Mouse (Mus musculus) testis, postnatal 14 days (tissue): Measurements from ENCODE around the gene B230217C12Rik.

Experiments
- DNase-seq: peaks from one replicate; pipeline ENCODE4 v3.0.0; 2021; ENCODE audit warnings: low spot score

The B230217C12Rik gene

DNA sequence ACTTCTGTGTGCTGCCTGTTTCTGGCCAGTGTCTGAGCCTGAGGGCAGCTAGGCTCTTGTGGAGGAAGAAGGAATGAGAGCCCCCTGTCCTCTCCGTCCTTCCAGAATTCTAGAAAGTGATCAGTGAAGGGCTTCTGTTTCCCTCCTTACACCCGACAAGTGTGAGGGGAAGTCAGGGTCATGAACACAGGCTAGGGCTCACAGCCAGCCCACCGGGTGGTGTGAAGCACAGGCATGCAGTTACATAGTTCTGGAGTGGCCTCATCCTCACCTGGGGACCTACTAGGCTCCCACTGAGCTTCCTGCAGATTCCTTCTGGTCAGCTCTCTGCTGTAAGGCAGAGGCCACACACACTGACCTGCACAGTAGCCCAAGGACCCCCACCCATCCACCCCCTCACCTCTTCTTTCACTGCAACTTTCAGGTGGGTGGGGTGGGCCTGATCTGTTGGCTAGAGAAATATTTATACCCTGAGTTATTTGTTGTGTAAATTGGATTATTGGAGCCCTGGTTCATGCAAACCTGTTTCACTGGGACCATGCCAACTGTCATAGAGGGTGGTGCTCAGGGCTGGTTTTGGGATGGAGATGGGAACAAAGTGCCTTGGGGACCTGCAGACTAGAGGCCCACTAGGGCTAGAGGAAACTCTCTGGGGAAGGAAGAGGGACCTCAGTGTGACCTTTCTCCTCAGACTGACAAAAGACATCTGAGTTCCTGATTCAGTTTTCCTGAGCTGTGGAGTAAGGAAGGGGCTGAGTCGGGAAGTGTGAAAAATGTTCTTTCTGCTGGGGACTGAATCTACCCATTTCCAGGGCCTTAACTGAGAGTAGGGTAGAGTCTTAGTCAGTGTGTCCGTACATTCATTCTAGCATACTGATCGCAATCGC, 31.1 kb upstream of the B230217C12Rik start:
- DNase-seq = no peak

DNA sequence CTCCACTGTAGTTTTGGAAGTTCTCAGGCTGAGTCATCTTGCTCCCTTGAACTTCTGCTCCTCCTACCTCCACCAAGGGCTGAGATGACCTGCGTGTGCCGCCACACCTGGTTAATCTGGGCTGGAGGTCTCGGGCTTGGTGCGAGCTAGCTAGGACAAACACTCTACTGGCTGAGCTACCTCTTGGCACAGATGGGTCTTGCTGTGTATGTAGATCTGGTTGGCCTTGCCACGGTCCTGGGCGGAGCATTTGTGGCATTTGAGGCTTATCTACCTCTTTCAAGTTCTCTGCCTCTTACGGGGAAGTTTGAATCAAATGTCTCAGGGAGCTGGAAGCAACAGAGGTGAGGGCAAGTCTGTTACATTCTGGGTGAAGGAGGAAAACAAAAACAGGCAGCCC, 30.2 kb upstream of the B230217C12Rik start:
- no peak for DNase-seq

DNA sequence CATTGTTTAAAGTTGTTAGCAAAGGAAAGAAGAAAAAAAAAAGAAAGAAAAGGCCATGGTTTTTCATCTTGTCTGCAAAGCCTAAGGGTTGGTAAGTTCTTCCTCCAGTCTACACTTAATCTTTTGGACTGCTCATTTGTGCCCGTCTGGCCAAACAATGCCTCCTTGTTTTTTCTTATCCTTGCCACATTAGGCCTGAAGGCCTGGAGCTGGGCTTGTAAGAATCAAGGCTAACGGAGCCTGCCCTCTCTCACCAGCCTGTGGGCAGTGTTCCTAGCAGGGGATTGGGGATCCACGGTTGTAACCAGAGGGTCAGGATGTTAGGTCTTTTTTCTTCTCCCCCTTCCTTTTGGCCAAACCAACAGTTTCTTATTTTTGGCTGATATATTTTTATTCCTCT, 29.6 kb upstream of the B230217C12Rik start:
- DNase-seq = peak; percentile 50

DNA sequence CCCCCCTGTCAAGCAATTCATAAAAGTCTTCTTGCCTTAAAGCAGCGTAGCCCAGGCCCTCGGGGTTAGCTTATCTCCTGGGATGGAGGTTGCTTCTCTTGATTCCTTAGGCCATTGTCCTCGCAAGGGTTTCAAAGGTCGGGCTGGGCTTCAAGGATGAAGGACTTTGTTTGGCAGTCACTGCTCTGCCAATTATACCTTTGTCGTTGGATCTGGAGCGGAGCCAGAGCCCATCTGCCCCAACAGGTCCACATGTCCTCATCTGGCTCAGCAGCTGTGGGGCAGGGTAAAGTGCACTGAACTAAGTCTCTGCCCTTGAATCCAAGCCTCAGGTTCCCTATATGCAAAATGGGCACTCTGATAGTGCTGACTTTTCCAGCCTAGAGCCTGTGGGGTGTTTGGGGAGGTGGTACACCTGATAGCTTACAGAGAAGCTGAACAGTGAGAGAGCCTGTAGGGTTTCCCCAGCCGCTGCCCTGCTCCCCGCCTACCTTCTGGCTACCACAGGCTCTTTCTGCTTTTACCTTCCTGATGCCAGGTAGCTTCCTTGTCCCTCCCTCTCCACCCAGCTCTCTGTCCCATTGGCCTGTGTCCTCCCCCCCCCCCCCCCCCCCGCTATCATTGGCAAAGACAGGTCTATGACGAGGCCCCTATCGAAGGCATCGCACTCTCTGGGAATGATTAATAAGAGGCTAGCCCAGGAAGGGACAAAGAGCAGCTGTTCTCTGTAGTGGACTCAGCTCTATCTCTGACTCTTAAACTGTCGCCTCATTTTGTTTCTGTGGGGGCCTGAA, 28.8 kb upstream of the B230217C12Rik start:
- DNase-seq = no peak

DNA sequence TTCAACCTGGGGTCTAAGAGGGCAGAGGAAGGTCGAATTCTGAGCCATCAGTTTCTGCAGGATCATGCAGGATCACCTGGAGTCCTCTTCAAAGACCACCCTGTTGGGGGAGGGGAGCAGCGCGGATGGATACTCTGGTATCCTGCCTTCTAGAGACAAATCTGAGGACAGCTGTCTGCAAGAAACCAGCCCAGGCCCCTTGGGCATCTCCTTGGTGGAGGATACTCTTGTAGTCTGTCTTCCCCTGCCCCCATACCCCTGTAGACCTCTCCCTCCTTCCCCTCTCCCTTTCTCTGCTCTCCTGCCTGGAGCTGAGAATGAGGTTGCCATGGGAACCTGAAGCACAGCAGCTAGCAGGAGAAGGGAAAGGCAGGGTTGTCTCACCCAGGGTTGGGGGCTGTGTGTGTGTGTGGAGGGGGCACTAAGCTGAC, 28.1 kb upstream of the B230217C12Rik start:
- no peak for DNase-seq

DNA sequence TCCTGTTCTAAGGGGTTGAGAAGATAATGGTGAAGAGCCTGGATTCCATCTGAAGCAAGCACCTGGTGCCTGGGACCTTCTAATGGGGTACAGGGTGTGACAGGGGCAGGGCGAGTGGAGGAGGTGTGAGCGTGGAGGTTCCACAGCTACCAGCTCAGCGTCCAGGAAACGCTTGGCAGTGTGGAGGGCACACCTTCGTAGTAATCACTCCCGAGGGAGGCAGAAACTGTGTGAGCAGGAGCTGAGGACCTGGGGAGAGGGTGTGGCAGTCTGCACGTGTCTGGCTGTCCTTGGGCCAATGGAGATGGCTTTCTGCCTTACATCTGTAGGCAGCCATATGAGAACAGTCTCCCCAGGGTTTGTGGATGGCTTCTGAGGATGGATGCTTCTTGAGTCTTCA, 27.5 kb upstream of the B230217C12Rik start:
- no peak for DNase-seq

DNA sequence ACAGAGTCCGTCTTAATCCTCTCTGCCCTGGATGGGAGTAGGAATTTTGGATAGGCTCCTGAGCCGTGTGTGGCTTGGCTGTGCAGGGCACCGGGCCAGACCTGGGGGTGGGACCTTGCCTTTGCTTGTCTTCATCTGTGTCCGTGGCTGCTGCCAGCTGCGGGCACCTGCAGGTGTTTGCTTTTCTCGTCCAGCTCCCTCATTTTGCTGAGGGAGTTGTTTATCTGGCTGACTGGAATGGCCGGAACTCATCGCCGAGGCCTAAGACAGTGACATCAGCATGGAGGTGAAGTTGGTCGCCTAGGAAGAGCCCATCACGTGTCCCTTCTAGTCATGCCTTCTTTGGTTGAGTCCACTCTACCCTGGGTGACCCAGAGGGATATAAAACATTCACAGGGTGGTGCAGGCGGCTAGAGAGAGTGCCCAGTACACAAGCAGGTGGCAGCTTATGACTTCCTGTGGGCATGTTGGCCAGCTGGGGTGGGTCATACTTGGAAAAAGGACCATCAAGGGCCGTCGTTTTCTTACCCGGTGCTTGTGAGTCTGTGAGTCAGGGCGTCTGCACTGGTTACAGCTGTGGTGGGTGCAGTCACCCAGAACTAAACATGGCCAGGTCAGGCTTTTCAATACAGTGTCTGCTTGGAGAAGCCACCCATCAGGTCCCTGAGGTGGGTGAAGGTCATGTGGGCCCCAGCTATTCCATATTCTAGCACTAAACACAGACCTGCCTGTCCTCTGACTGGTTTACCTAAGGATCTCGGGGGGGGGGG, 26.6 kb upstream of the B230217C12Rik start:
- DNase-seq = no peak

DNA sequence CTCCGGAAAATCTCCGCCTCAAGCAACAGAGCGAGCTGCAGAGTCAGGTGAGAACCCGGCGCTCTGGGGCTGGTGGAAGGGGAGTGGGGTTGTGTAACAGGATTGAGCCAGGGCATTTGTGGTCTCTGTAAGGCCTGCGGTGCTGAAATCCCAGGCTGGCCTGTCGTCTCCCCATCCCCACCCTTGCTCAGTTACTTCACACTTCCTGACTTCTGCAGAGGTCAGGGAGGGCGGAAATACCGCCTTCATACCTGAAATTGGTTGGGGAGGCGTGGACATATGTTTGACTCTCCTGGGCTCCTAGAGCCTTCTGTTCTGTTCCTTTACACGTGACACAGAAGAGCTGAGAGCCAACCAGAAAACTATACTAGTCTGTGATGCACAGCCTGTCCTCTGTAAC, 24.8 kb upstream of the B230217C12Rik start:
- DNase-seq = no peak

DNA sequence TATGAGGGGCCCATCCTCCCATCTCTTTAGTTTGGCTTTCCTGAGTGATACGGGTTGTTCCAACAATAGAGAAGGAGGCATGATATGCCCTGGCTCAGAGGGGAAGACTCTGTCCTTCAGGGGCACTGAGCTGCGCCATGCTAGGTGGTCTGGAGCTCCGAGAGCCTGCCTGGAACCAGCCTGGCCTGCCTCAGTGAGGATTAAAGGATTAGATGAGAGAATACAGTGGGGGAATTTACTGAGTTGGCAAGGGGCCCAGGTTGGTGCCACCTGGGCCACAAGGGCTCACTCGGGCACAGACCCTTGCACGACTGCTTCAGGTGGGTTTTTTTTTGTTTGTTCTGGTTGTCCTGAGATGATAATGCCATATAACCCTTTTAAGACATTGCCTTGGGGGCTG, 24.4 kb upstream of the B230217C12Rik start:
- DNase-seq = no peak

DNA sequence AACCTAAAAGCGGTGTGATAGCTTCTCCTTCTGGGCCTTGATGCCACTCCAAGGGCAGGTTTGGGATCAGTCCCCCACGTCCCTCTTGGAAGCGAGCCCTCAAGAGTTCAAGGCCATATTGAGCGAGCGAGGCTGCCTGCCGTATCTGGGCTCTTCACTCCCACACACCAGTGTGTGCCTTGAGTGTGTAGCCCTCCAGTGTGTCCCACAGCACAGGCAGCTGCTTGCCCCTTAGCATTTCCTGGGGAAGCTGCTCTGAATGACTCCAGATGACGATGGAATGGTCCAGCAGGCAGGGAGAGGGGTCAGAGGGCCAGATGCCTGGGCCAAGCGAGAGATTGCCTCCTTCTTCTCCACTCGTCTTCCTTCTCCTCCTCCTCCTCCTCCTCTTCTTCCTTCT, 23.7 kb upstream of the B230217C12Rik start:
- DNase-seq = peak; percentile 74

DNA sequence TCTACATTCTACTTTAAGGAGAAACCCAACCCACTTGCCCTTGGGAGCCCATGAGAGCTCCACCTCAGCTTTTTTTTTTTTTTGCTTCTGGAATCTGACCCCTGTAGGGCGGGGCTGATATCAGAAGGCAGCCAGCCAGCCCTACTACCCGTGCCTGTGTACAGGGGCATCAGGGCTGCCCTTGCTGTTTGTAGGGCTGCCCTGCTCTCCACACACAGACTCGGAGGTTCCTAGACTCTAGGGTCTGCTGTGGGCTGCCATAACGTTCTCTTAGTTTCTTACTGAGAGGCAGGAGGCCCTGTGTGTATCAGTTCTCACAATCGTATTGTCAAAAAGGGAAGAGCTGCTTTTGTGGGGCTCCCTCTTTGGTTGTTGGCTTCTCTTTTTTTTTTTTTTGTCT, 23.2 kb upstream of the B230217C12Rik start:
- DNase-seq = no peak

DNA sequence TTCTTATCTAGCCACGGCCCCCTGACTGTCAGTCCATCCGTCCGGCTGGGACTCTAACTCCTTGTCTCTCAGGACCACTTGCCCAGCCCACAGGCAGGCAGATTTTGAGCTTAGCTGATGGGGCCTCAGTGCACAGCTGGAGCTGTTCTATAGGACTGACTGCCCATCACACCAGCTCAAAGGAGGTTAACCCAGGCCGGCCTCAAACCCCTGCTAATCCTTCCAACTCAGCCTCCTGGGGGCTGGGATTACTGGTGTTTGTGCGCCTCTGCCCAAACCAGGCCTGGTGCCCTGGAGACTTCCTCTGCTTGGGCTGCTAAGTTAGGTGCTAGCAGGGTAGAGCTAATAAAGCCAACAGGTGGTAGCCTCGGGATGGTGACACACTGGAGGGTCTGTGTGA, 22.6 kb upstream of the B230217C12Rik start:
- DNase-seq = no peak

DNA sequence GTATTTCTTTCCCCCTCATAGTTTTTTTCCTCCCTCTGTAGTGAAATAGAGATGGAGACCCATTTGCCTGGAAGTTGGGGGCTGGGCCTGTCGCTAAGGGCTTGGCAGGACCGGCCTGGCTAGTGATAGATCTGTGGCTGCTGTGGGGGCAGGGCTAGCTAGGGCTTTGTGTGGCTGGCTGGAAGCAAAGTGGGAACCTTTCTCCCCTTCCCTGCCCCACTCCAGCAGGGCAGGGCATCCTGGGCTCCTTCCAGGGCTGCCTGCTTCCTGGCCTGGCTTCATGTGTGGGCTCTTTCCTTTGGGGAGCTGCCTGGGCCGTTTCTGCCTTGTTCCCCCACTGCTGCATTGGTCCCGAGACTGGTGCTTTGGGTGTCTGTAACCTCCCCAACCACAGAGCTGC, 22.0 kb upstream of the B230217C12Rik start:
- DNase-seq = no peak

DNA sequence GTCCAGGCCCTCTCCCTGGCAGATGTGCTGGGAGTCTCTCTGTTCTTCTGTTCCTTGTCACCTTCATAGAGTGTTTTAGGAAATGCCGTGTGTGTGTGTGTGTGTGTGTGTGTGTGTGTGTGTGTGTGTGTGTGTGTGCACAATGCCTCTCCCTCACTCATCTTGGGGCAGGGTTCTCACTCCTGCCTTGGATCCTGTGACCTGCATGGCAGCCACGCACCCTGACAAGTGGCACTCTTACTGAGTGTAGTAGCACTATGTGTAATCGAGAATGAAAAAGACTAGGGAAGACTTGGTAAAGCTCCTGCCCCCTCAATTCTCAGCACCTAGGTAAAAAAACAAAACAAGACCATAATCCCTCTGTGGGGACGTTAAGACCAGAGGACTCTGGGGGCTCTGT, 21.5 kb upstream of the B230217C12Rik start:
- DNase-seq = no peak

DNA sequence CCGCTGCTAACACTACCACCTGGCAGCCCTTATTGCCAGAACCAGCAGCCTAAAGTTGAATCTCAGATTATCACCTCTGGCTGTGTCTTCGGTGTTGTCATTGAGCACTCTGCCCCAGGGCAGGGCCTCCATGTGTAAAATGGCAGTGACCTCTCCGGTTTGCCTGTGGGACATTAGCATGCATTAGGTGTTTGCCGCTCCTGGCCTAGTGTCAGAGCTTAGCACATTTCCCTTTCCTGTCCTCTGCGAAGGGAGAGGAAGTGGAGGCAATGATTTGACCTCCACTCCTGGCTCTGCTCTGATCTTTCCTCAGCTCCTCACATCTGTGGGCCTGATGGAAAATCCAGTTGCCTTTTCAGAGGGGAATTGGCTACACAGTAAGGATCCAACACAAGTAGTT, 20.7 kb upstream of the B230217C12Rik start:
- DNase-seq = no peak

DNA sequence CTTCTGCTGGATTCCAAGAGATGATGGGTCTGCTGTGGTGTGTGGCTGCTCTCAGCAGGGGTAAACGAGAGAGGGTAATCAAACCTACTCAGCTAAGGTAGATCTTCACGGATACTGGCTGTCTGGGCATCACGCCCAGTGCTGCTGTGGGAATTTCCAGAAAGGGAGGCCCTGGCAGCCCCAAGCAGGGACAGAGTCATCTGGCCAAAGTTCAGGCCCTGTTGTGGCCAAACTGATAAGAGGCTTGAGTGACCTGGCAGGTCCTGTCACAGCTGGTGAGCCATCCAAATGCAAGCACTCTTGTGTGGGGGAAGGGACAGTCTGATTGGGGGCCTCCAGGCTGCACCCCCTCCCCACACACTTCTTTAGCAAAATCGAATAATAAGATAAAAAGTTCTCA, 19.7 kb upstream of the B230217C12Rik start:
- no peak for DNase-seq

DNA sequence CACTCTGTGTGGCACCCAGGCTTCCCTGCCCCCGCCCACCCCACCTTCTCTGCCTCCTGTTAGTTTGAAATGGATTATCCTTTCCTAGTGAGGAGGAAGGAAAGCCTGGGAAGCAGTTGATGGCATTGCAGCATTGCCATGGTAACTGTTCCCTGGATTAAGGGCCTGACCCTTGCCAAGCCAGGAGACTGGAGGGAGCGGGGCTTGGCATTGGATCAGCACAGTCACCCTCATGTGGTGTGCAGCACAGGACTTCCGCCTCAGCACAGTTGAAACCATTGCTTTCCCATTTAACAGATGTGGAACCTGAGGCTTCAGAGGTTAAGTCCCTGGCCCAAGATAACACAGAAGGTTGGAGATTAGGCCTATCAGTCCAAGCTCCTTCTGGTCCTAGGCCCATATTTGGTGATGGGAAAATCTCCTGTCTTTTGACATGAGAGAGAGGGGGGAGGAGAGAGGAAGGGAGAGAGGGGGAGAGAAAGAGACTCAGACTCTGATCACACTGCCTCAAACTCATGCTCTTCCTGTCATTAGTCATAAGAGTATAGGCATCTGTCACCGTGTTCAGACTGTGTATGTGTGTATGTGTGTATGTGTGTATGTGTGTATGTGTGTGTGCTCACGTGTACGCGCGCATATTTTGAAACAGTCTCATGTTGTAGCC, 19.0 kb upstream of the B230217C12Rik start:
- DNase-seq = no peak

DNA sequence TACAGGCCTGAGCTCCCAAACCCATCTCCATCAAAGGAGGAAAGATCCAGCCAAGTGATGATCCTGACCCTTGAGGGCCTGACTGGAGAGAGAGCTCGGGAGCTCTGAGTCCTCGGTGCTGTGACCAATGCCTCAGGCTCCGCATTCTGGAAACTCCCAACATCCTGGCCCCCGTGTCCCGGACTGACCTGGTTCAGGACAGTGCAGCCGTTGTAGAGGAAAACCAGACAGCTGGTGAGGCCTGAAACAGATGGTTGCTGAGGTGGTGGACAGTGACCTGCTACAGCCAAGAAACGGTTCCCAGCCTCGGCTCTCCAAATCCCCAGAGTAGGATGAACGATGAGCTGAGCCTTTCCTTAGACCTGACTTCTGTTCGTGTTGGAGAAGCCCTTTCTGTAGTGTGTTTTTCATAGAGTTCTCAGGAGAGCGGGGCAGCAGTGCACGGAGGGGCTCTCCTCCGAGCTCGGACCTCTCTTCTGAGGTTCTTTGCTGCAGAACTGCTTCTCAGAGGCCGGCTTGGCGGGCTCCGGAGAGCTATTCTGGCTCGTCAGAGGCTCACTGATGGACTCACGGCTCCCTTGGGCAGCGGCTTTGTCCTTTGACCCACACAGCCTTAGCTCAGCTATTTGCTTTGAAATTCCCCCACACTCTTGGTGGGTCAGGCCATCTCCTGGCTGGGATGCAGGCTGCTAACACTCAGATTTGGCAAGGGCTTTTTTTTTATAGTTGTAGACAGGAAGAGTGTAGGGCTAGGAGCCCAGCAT, 17.6 kb upstream of the B230217C12Rik start:
- no peak for DNase-seq

DNA sequence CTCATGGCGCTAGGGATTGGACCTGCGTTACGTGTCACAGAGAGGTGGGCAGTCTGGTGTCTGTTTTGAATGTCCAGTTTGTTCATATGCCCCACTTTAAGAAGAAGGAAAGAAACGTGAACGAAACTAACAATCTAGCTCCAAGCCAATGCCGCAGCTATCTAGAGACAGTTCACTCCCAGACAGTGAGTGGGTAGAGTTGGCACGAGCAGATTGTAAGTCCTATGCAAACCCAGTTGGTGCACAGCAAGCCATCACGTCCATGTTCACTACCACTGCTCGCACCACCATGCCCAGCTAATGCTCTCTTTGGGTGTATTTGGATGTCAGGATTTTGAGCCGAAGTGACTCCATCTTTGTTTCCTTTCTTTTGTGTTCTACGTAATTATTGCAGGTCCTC, 16.4 kb upstream of the B230217C12Rik start:
- DNase-seq = no peak

DNA sequence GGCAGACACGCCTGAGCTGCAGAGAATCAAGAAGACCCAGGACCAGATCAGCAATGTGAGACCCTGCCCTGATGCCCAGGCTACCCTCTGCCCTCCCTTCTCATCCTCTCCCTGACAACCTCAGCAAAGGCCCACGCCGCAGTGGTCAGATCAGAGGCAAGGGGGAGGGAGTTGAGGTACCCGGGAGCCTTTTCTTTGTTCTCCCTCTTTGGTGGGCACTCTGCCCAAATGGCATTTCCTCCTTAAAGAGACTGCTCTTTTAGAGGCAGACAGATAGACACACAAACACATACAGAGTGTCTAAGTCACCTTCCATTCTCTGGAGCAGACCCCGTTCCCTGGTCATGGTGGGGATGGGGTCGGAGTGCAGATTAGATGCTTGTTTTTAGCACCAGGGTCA, 15.7 kb upstream of the B230217C12Rik start:
- no peak for DNase-seq

DNA sequence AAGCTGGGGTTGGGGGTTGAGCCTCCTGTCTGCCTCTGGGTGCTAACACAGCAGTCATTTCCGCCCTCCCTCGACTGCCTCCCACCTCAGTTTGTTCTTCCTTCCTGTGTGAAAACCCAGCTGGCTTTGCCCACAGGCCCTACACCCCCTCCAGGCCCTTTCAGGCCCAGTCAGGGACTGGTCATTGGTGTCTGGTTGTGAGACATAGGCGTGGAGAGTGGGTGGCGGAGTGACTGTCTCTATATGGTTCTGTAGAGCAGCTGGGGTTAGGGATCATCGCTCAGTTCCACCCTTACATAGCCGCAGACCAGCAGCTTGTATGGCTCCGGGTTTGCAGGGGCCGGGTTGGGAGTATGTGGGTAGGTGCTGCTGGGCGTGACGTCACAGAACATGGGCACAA, 15.3 kb upstream of the B230217C12Rik start:
- DNase-seq = no peak
